Mouse (Mus musculus): ENCODE measurements around the gene Ccdc157. TPM values are rescaled to one million over a fixed set of nuclear protein-coding genes. Genes with fewer than 3 reads are reported as not detected.
"Not testable (repeated sequence)": the region's sequence is repeated elsewhere in the genome, so short reads cannot be mapped to it uniquely, and the experiment has no call there.

The Ccdc157 gene
- total and polyA plus RNA-seq, 2 experiments from 2014 or later = 10.7 to 22.0 TPM

DNA sequence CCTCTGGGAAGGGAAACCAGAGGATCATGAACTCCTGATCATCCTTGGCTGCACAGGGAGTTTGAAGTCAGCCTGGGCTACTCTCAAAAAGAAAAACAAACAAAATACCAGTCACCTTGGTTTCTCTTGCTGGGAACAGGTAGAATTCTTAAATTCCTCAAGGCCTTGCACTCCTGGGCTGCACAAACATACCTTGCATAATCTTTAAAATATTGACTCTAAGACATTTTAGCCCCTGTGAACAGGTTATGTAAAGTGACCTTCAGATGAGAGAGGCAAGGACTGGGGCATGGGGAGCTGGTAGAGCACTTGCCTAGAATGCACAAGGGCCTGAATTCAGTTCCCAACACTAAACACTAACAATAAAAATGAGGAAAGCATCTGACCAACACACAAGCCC, 18.6 kb downstream of the Ccdc157 start:
- TF ChIP-seq CTCF (IDR thresholded peaks at IDR 0.05) = no peak
- Histone ChIP-seq H3K9ac (replicated peaks; ENCODE audit: low read length, poor library complexity, severe bottlenecking) (no peak overlapping the region), H3K27ac (ENCODE audit: low read depth, low read length) (no peak overlapping the region), H3K36me3 (ENCODE audit: insufficient read depth, low read length) (peaks cover 52% of the 10 kb centered on the region), H3K9me3 (ENCODE audit: low read length) (no peaks in the 10 kb centered on the region), H3K4me1 (ENCODE audit: insufficient read depth, low read length) (peaks cover 7% of the 10 kb centered on the region; the same call in 1 of the 2 replicates), H3K4me2 (ENCODE audit: low read depth, low read length, poor library complexity, severe bottlenecking) (no peak overlapping the region), H3K4me3 (ENCODE audit: low read depth, low read length) (no peak overlapping the region), H3K27me3 (ENCODE audit: insufficient read depth, low read length) (no peaks in the 10 kb centered on the region)
- ATAC-seq (ENCODE audit: low FRiP score) (no peak), DNase-seq (ENCODE audit: low spot score) (no peak)

GRCm38 (mm10) chr11:4138964-4139363, 21.1 kb downstream of the Ccdc157 start:
- 78% methylated on average over 2 of the region's 2 CpGs for WGBS
- Histone ChIP-seq H3K36me3 (ENCODE audit: insufficient read depth, low read length) (peaks cover 47% of the 10 kb centered on the region), H3K9ac (replicated peaks; ENCODE audit: low read length, poor library complexity, severe bottlenecking) (no peak overlapping the region), H3K4me3 (ENCODE audit: low read depth, low read length) (no peak overlapping the region), H3K27ac (ENCODE audit: low read depth, low read length) (no peak overlapping the region), H3K4me2 (ENCODE audit: low read depth, low read length, poor library complexity, severe bottlenecking) (no peak overlapping the region), H3K27me3 (ENCODE audit: insufficient read depth, low read length) (no peaks in the 10 kb centered on the region), H3K9me3 (ENCODE audit: low read length) (no peaks in the 10 kb centered on the region), H3K4me1 (ENCODE audit: insufficient read depth, low read length) (peaks cover 9% of the 10 kb centered on the region; the same call in 1 of the 2 replicates)
- no peak for ATAC-seq (ENCODE audit: low FRiP score)
- no peak for DNase-seq (ENCODE audit: low spot score)
- TF ChIP-seq CTCF (IDR thresholded peaks at IDR 0.05) = no peak

GRCm38 (mm10) chr11:4134986-4135935, 24.8 kb downstream of the Ccdc157 start, which contains the start of gene Rnf215:
TSS of gene Rnf215 (plus strand) at chr11:4135202.
- H3K4me1 ChIP-seq (ENCODE audit: insufficient read depth, low read length) = peaks cover 9% of the 10 kb centered on the region; the same call in 1 of the 2 replicates
- DNase-seq (ENCODE audit: low spot score) = peak; percentile 95
- no peaks in the 10 kb centered on the region for H3K9me3 ChIP-seq (ENCODE audit: low read length)
- ATAC-seq (ENCODE audit: low FRiP score) = peak; percentile 82
- H3K4me3 ChIP-seq (ENCODE audit: low read depth, low read length) = peak within 1 kb of the TSS; percentile 90
- peaks cover 22% of the 10 kb centered on the region for H3K36me3 ChIP-seq (ENCODE audit: insufficient read depth, low read length)
- peak within 1 kb of the TSS; percentile 74 for H3K4me2 ChIP-seq (ENCODE audit: low read depth, low read length, poor library complexity, severe bottlenecking)
- no peaks in the 10 kb centered on the region for H3K27me3 ChIP-seq (ENCODE audit: insufficient read depth, low read length)
- peak; percentile 75 for TF ChIP-seq CTCF (IDR thresholded peaks at IDR 0.05)
- H3K9ac ChIP-seq (replicated peaks; ENCODE audit: low read length, poor library complexity, severe bottlenecking) = peak within 1 kb of the TSS; percentile 99
- 1% methylated on average over 50 of the region's 66 CpGs for WGBS
- H3K27ac ChIP-seq (ENCODE audit: low read depth, low read length) = peak within 1 kb of the TSS; percentile 97

- Histone ChIP-seq H3K36me3 (ENCODE audit: insufficient read depth, low read length) (peaks cover 15% of the 10 kb centered on the region), H3K4me1 (ENCODE audit: insufficient read depth, low read length) (peaks cover 9% of the 10 kb centered on the region; the same call in 1 of the 2 replicates), H3K9ac (replicated peaks; ENCODE audit: low read length, poor library complexity, severe bottlenecking) (peak overlapping the region; percentile 99; the same call in 1 of the 2 replicates), H3K9me3 (ENCODE audit: low read length) (no peaks in the 10 kb centered on the region), H3K4me2 (ENCODE audit: low read depth, low read length, poor library complexity, severe bottlenecking) (peak overlapping the region; percentile 74), H3K27me3 (ENCODE audit: insufficient read depth, low read length) (no peaks in the 10 kb centered on the region), H3K27ac (ENCODE audit: low read depth, low read length) (peak overlapping the region; percentile 97), H3K4me3 (ENCODE audit: low read depth, low read length) (peak overlapping the region; percentile 90)
- DNase-seq (ENCODE audit: low spot score) = no peak
- WGBS = 62% methylated on average over 6 of the region's 6 CpGs
- TF ChIP-seq CTCF (IDR thresholded peaks at IDR 0.05) = no peak
- ATAC-seq (ENCODE audit: low FRiP score) = no peak
Observed at GRCm38 (mm10) chr11:4134400-4134799, 25.7 kb downstream of the Ccdc157 start.

- H3K9me3 ChIP-seq (ENCODE audit: low read length) = no peaks in the 10 kb centered on the region
- no peak overlapping the region for H3K27ac ChIP-seq (ENCODE audit: low read depth, low read length)
- no peak for DNase-seq (ENCODE audit: low spot score)
- 57% methylated on average over 3 of the region's 3 CpGs for WGBS
- peaks cover 11% of the 10 kb centered on the region for H3K36me3 ChIP-seq (ENCODE audit: insufficient read depth, low read length)
- no peak for ATAC-seq (ENCODE audit: low FRiP score)
- peak; percentile 61 for TF ChIP-seq CTCF (IDR thresholded peaks at IDR 0.05)
- no peak overlapping the region for H3K9ac ChIP-seq (replicated peaks; ENCODE audit: low read length, poor library complexity, severe bottlenecking)
- H3K4me1 ChIP-seq (ENCODE audit: insufficient read depth, low read length) = peaks cover 9% of the 10 kb centered on the region; the same call in 1 of the 2 replicates
- no peaks in the 10 kb centered on the region for H3K27me3 ChIP-seq (ENCODE audit: insufficient read depth, low read length)
- H3K4me3 ChIP-seq (ENCODE audit: low read depth, low read length) = no peak overlapping the region
- H3K4me2 ChIP-seq (ENCODE audit: low read depth, low read length, poor library complexity, severe bottlenecking) = no peak overlapping the region
Observed at GRCm38 (mm10) chr11:4133450-4133849, 26.6 kb downstream of the Ccdc157 start.

DNA sequence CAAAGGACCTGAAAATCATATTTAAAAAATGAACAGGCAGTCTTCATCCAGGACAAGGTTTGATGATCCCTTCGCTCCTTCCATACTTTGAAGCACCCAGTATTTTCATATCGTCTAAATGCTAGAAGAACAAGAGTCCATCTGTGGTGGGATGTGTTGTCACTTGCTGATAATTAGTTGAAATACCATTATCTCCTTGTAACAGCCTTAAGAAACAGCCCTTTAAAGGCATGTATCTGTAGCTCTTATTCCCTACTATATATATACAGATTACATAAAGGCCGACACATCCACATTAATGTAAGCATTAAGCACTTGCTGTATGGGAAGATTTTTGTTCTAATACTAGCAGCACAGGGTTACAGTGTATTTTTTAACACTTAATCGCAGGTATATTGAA, 31.6 kb downstream of the Ccdc157 start:
- not testable (repeated sequence) for H3K9me3 ChIP-seq (ENCODE audit: low read length); H3K4me1 ChIP-seq (ENCODE audit: insufficient read depth, low read length); H3K4me3 ChIP-seq (ENCODE audit: low read depth, low read length); H3K36me3 ChIP-seq (ENCODE audit: insufficient read depth, low read length); H3K4me2 ChIP-seq (ENCODE audit: low read depth, low read length, poor library complexity, severe bottlenecking); H3K9ac ChIP-seq (replicated peaks; ENCODE audit: low read length, poor library complexity, severe bottlenecking); H3K27me3 ChIP-seq (ENCODE audit: insufficient read depth, low read length); ATAC-seq (ENCODE audit: low FRiP score); DNase-seq (ENCODE audit: low spot score); H3K27ac ChIP-seq (ENCODE audit: low read depth, low read length)
- 93% methylated on average over 4 of the region's 4 CpGs for WGBS

All from midbrain, postnatal 0 days (tissue).